Mouse (Mus musculus): ENCODE measurements around the gene Serpinf1.

GRCm38 (mm10) chr11:75397452-75397851 lies 25.0 kb downstream of the Serpinf1 start:
- TF ChIP-seq CTCF (conservative IDR thresholded peaks at IDR 0.05; ENCODE audit: low read length) (no peak), POU5F1 (IDR thresholded peaks at IDR 0.05; ENCODE audit: borderline replicate concordance, low read length) (no peak)
